Mouse (Mus musculus) large intestine, adult 2 months (tissue): ENCODE results near the gene H2afb1. TPM values are rescaled to one million over a fixed set of nuclear protein-coding genes. Genes with fewer than 3 reads are reported as not detected.
"Not testable (repeated sequence)": the region's sequence is repeated elsewhere in the genome, so short reads cannot be mapped to it uniquely, and the experiment has no call there.

ENCODE experiments used
- DNase-seq: peaks from one replicate; pipeline ENCODE4 v3.0.0-alpha.2; 2012; ENCODE audit warnings: low read depth, low spot score
- WGBS: fragments of 180-500 bp; shearing (Covaris S2); methylation state at CpG from one replicate; pipeline ENCODE4 v1.1.7; 2018; 5-methylcytosine and 5-hydroxymethylcytosine counted together
- polyA plus RNA-seq: library from polyadenylated mRNA; depleted of rRNA; stranded (reverse); fragments of >200 nt; gene quantifications from 2 replicates; pipeline ENCODE4 v1.2.3, GENCODE M21; 2012; rRNA removed

Gene H2afb1
- not detected in 2 replicates for polyA plus RNA-seq

DNA sequence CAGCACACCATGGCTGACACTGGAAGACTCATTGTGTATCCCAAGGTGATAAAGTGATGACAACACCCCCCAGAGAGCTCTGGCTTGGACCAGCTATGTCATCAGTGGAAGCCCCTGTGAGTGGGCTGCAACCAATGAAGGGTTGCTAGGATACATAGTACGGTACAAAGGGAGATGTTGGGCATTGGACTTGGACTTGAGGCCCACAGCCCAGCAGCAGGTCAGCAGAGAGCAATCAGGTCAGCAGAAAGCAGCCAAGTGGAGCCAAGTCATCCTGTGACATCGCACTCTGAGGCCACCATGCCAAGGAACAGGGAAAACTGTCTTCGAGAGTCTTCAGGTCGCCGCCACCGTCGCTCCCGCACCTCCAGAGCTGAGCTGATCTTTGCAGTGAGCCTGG, at the start of gene H2afb1:
H2afb1 (plus strand) TSS at position 301 of the 400 bp plus-strand sequence.
- not testable (repeated sequence) for DNase-seq
- 88% methylated on average over 8 of the region's 8 CpGs for WGBS

DNA sequence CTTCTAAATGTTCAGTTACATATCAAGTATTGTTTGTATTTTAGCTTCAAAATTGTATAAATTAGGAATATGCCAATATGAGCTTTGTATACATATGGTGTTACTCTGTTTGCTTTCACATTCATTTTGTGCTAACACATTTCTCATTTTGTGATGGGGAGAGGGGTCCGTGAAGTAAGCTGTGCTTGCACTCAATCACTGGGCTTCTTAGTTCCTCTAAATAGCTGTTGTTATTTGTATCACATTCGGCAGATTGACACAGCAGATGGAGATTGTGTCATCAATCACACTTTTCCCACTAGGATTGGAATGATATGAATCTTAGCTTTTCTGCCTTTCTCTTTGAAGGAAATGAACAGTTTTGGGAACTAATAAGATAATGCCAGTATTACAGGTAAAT, 21.5 kb downstream of the H2afb1 start:
- 65% methylated on average over 2 of the region's 2 CpGs for WGBS

More for the DNA sequence above, 21.5 kb downstream of the H2afb1 start:
- no peak for DNase-seq
